Mouse (Mus musculus) spleen, postnatal 14 days (tissue): ENCODE measurements around the gene Brat1.

ENCODE experiments used
- DNase-seq, 2 experiments: peaks; one replicate each; pipeline ENCODE4 v3.0.0; 2021 to 2022; ENCODE audit warnings: low spot score in 2 of 2

Gene Brat1

DNA sequence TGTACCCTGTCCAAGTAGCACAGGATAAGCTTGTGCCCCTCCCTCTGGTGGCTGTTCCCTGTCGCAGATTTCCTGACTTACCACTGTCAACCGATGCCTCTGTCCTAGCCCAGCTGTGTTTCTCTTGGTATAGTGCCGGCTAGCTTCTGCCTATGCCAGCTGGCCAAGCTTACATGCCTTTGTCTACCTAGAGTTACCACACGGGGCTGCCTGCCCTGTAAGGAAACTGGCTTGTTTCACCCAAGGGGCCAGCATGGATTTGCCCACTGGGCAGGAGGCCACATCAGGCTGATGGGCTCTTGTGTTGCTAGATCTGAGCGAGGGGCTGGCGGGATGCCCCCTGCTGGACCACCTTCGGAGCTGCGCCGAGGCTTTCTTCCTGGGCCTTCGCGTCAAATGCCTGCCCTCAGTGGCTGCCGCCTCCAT is 38.9 kb downstream of the Brat1 start:
- no peak for DNase-seq

DNA sequence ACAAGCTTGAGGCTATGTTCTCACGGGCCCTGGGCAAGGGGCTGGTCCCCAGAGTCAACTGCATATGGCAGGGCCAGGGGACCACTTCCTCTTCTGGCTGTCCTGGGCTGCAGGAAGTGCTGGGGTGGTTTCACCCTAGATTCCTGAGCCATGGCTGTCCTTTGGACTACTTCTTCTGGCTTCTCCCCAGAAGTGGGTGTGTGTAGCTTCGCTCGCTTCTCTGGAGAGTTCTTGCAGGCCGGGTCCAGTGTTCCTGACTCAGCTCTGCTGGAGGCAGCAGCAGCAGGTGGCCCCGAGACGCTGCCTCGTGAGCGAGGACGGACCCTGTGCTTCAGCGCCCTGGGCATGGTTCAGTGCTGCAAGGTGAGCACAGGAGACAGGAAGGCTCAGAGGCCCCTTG is 43.6 kb downstream of the Brat1 start:
- no peak for DNase-seq

- DNase-seq = peak; percentile 45 to 64
These were observed 44.5 kb downstream of the Brat1 start for GRCm38 (mm10) chr5:140749062-140749875.

DNA sequence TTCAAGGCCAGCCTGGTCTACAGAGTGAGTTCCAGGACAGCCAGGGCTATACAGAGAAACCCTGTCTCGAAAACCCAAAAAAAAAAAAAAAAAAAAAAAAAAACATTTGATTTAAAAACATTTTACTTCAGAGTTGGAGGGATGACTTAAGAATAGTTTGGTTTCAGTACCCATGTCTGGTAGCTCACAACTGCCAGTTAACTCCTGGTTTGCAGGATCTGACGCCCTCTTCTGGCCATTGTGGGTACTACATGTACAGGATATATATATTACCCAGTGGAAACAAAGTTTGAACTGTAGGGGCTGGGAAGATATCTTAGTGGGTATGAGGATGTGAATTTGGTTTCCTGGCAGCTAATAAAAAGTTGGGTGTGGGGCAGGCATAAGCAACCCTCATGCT is 46.1 kb downstream of the Brat1 start:
- DNase-seq = peak in 1 of 2 experiments; percentile 63

DNA sequence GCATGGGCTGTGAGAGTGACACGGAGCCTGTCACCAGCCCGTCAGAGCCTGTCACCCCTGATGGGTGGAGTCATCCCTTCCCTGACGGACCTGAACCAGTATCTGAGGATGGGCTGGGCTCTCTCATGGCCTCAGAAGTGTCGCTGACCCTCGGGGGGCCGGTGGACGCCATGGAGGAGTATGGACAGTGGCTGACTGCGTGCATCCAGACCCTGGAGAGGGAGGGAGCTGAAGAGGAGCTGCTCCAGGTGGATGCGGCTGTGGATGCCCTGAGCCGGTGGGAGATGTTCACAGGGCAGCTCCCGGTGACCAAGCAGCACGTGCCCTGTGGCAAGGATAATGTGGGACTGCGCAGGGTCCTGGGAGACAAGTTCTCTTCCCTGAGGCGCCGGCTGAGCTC is 47.2 kb downstream of the Brat1 start:
- DNase-seq = no peak

- no peak for DNase-seq
These were observed 47.8 kb downstream of the Brat1 start for GRCm38 (mm10) chr5:140752639-140753038.

- DNase-seq = no peak
These were observed 48.4 kb downstream of the Brat1 start for GRCm38 (mm10) chr5:140753223-140753622.

- DNase-seq = no peak
These were observed 54.1 kb downstream of the Brat1 start for GRCm38 (mm10) chr5:140758864-140759263.

DNA sequence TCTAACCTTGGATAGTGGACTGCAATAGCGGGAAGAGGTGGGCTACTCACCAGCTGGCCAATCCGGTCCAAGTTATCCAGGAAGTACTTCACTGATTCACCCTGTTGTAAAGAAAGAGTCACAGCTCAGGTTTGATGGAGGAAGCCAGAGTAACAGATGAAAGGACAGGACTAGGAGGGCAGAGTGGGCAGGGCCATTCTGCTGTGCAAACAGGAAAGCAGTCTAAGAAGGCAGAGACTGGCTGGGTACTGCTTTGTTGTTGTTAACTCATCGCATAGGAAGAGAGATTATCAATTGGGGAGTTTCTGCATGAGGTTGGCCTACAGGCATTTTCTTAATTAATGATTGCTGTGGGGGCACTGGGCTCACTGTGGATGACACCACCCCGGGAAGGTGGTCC is 57.7 kb downstream of the Brat1 start:
- no peak for DNase-seq

DNA sequence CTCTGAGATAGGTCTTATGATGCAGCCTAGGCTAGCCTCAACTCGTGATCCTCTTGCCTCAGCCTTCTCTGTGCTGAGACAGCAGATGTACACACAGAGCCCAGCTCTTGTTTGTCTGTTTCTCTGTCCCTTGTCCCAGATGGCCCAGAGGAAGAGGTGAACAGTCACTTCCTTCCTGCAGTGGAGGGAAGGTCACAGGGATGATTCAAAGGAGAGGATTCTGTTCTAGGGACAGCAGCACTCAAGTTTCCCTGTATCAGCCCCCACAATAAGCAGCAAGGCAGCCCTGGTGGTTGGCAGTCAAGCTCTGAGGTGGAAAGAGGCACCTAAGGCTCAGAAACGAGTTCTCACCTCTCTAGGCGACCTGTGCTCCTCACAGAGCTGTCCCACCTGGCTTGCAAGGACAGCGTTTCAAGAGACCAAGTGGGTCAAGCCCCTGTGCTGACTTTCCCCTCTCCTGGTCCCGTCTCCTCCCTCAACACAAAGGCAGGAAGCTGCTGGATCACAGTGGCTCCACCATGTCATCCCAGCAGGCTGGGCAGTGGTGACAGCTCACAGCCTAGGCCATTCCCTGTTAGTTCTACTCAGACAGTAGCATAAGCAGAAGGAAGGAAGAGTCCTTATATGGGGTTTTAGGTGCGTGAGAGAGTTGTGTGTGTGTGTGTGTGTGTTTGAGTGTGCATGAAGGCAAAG is 60.3 kb downstream of the Brat1 start:
- no peak for DNase-seq

DNA sequence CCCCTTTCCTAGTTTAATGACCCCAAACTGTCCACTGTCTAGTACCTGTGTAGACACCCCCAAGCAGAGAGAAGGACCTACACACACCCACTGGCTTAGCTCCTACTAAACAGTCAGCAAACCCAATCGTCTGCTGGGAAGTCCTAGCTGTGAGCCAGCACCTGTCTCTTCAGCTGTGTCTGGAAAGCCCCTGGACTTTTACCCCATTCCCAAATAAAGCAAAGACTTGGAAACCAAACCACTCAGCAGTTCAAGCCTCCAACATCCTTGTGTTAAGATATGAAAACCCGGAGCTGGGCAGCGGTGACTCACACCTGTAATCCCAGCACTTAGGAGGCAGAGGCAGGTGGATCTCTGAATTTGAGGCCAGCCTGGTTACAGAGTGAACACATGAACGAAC is 61.8 kb downstream of the Brat1 start:
- no peak for DNase-seq

- peak in 1 of 2 experiments; percentile 20 for DNase-seq
These were observed 62.9 kb downstream of the Brat1 start for GRCm38 (mm10) chr5:140767704-140768141.

DNA sequence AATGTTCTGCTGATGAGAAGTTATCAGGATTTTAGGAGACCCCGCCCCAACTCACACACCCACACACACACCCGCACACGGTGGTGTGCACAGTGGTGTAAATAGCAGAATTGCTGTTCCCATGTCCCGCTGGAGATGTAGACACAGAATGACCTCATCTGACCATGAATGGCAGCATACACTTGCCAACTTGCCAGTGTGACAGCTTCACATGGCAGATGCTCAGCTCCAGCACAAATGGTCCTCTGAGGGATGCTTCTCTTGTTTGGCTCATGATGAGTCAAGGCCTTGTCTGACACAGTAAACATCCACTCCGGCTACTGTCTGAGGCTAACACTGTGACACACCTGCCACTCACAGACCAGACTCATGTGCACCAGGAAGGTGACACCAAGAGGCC is 63.5 kb downstream of the Brat1 start:
- DNase-seq = no peak
